Mouse (Mus musculus): ENCODE data around the gene Ly6f. TPM values are rescaled to one million over a fixed set of nuclear protein-coding genes. Genes with fewer than 3 reads are reported as not detected.

The Ly6f gene
- polyA plus RNA-seq (2014; fragmentation: Nextera tagmentation; extraction: Ambion mirVana) = not detected in 2 replicates

- H3K9me3 ChIP-seq (ENCODE audit: control insufficient read depth, low read depth, low read length) = no peaks in the 10 kb centered on the region
Measured at GRCm38 (mm10) chr15:75268121-75268520, at the start of gene Ly6f. Gene Ly6f (plus strand): TSS chr15:75268421.

GRCm38 (mm10) chr15:75221942-75222341 is 46.3 kb upstream of the Ly6f start:
- no peaks in the 10 kb centered on the region for H3K27me3 ChIP-seq (ENCODE audit: control insufficient read depth, insufficient read depth, low read length)
- H3K4me3 ChIP-seq (ENCODE audit: low read depth, low read length) = no peak overlapping the region
- no peak overlapping the region for H3K9ac ChIP-seq (replicated peaks; ENCODE audit: low read depth, low read length)
- H3K4me2 ChIP-seq (replicated peaks; ENCODE audit: low read depth, low read length) = no peak overlapping the region
- no peaks in the 10 kb centered on the region for H3K4me1 ChIP-seq (ENCODE audit: control insufficient read depth, insufficient read depth, low read length)
- H3K27ac ChIP-seq (ENCODE audit: low read length) = no peak overlapping the region
- no peak for ATAC-seq (ENCODE audit: insufficient number of reproducible peaks, insufficient read depth, low FRiP score, low read depth)
- H3K36me3 ChIP-seq (ENCODE audit: control insufficient read depth, insufficient read depth, low read length) = no peaks in the 10 kb centered on the region
- no peaks in the 10 kb centered on the region for H3K9me3 ChIP-seq (ENCODE audit: control insufficient read depth, low read depth, low read length)

More at GRCm38 (mm10) chr15:75268121-75268520, at the start of gene Ly6f:
- Histone ChIP-seq H3K4me2 (replicated peaks; ENCODE audit: low read depth, low read length) (no peak within 1 kb of the TSS), H3K27ac (ENCODE audit: low read length) (no peak within 1 kb of the TSS), H3K36me3 (ENCODE audit: control insufficient read depth, insufficient read depth, low read length) (no peaks in the 10 kb centered on the region), H3K9ac (replicated peaks; ENCODE audit: low read depth, low read length) (no peak within 1 kb of the TSS), H3K4me3 (ENCODE audit: low read depth, low read length) (no peak within 1 kb of the TSS), H3K4me1 (ENCODE audit: control insufficient read depth, insufficient read depth, low read length) (no peaks in the 10 kb centered on the region), H3K27me3 (ENCODE audit: control insufficient read depth, insufficient read depth, low read length) (no peaks in the 10 kb centered on the region)
- no peak for ATAC-seq (ENCODE audit: insufficient number of reproducible peaks, insufficient read depth, low FRiP score, low read depth)

- Histone ChIP-seq H3K4me2 (replicated peaks; ENCODE audit: low read depth, low read length) (no peak overlapping the region), H3K9me3 (ENCODE audit: control insufficient read depth, low read depth, low read length) (no peaks in the 10 kb centered on the region), H3K27me3 (ENCODE audit: control insufficient read depth, insufficient read depth, low read length) (no peaks in the 10 kb centered on the region), H3K4me3 (ENCODE audit: low read depth, low read length) (no peak overlapping the region), H3K9ac (replicated peaks; ENCODE audit: low read depth, low read length) (no peak overlapping the region), H3K36me3 (ENCODE audit: control insufficient read depth, insufficient read depth, low read length) (no peaks in the 10 kb centered on the region), H3K27ac (ENCODE audit: low read length) (no peak overlapping the region), H3K4me1 (ENCODE audit: control insufficient read depth, insufficient read depth, low read length) (no peaks in the 10 kb centered on the region)
- ATAC-seq (ENCODE audit: insufficient number of reproducible peaks, insufficient read depth, low FRiP score, low read depth) = no peak
- 77% methylated on average over 3 of the region's 3 CpGs for WGBS
Measured at GRCm38 (mm10) chr15:75237736-75238288, 30.4 kb upstream of the Ly6f start.

- ATAC-seq (ENCODE audit: insufficient number of reproducible peaks, insufficient read depth, low FRiP score, low read depth) = no peak
- WGBS = 52% methylated on average over 2 of the region's 2 CpGs
- Histone ChIP-seq H3K4me3 (ENCODE audit: low read depth, low read length) (no peak overlapping the region), H3K9me3 (ENCODE audit: control insufficient read depth, low read depth, low read length) (no peaks in the 10 kb centered on the region), H3K27ac (ENCODE audit: low read length) (no peak overlapping the region), H3K27me3 (ENCODE audit: control insufficient read depth, insufficient read depth, low read length) (no peaks in the 10 kb centered on the region), H3K4me1 (ENCODE audit: control insufficient read depth, insufficient read depth, low read length) (no peaks in the 10 kb centered on the region), H3K36me3 (ENCODE audit: control insufficient read depth, insufficient read depth, low read length) (no peaks in the 10 kb centered on the region), H3K9ac (replicated peaks; ENCODE audit: low read depth, low read length) (no peak overlapping the region), H3K4me2 (replicated peaks; ENCODE audit: low read depth, low read length) (no peak overlapping the region)
Measured at GRCm38 (mm10) chr15:75240558-75240957, 27.7 kb upstream of the Ly6f start.

- no peak for ATAC-seq (ENCODE audit: insufficient number of reproducible peaks, insufficient read depth, low FRiP score, low read depth)
Measured at GRCm38 (mm10) chr15:75242756-75243640, 25.2 kb upstream of the Ly6f start.

GRCm38 (mm10) chr15:75254671-75255070 is 13.6 kb upstream of the Ly6f start:
- no peak overlapping the region for H3K4me2 ChIP-seq (replicated peaks; ENCODE audit: low read depth, low read length)
- no peak for ATAC-seq (ENCODE audit: insufficient number of reproducible peaks, insufficient read depth, low FRiP score, low read depth)
- no peak overlapping the region for H3K27ac ChIP-seq (ENCODE audit: low read length)
- WGBS = 87% methylated on average over 3 of the region's 3 CpGs
- H3K27me3 ChIP-seq (ENCODE audit: control insufficient read depth, insufficient read depth, low read length) = no peaks in the 10 kb centered on the region
- no peak overlapping the region for H3K9ac ChIP-seq (replicated peaks; ENCODE audit: low read depth, low read length)
- no peaks in the 10 kb centered on the region for H3K4me1 ChIP-seq (ENCODE audit: control insufficient read depth, insufficient read depth, low read length)
- no peaks in the 10 kb centered on the region for H3K36me3 ChIP-seq (ENCODE audit: control insufficient read depth, insufficient read depth, low read length)
- no peak overlapping the region for H3K4me3 ChIP-seq (ENCODE audit: low read depth, low read length)
- H3K9me3 ChIP-seq (ENCODE audit: control insufficient read depth, low read depth, low read length) = no peaks in the 10 kb centered on the region

More at GRCm38 (mm10) chr15:75242756-75243640, 25.2 kb upstream of the Ly6f start:
- no peak overlapping the region for H3K9ac ChIP-seq (replicated peaks; ENCODE audit: low read depth, low read length)
- H3K27ac ChIP-seq (ENCODE audit: low read length) = no peak overlapping the region
- H3K4me1 ChIP-seq (ENCODE audit: control insufficient read depth, insufficient read depth, low read length) = no peaks in the 10 kb centered on the region
- no peak overlapping the region for H3K4me2 ChIP-seq (replicated peaks; ENCODE audit: low read depth, low read length)
- WGBS = 60% methylated on average over 3 of the region's 3 CpGs
- no peak overlapping the region for H3K4me3 ChIP-seq (ENCODE audit: low read depth, low read length)
- H3K36me3 ChIP-seq (ENCODE audit: control insufficient read depth, insufficient read depth, low read length) = no peaks in the 10 kb centered on the region
- no peaks in the 10 kb centered on the region for H3K27me3 ChIP-seq (ENCODE audit: control insufficient read depth, insufficient read depth, low read length)
- H3K9me3 ChIP-seq (ENCODE audit: control insufficient read depth, low read depth, low read length) = no peaks in the 10 kb centered on the region

GRCm38 (mm10) chr15:75265863-75266262 is 2.4 kb upstream of the Ly6f start:
- no peak overlapping the region for H3K4me2 ChIP-seq (replicated peaks; ENCODE audit: low read depth, low read length)
- H3K4me1 ChIP-seq (ENCODE audit: control insufficient read depth, insufficient read depth, low read length) = no peaks in the 10 kb centered on the region
- no peaks in the 10 kb centered on the region for H3K27me3 ChIP-seq (ENCODE audit: control insufficient read depth, insufficient read depth, low read length)
- ATAC-seq (ENCODE audit: insufficient number of reproducible peaks, insufficient read depth, low FRiP score, low read depth) = no peak
- H3K27ac ChIP-seq (ENCODE audit: low read length) = no peak overlapping the region
- H3K4me3 ChIP-seq (ENCODE audit: low read depth, low read length) = no peak overlapping the region
- no peak overlapping the region for H3K9ac ChIP-seq (replicated peaks; ENCODE audit: low read depth, low read length)
- no peaks in the 10 kb centered on the region for H3K36me3 ChIP-seq (ENCODE audit: control insufficient read depth, insufficient read depth, low read length)
- no peaks in the 10 kb centered on the region for H3K9me3 ChIP-seq (ENCODE audit: control insufficient read depth, low read depth, low read length)

GRCm38 (mm10) chr15:75266626-75267025 is 1.6 kb upstream of the Ly6f start:
- no peak overlapping the region for H3K4me2 ChIP-seq (replicated peaks; ENCODE audit: low read depth, low read length)
- no peak for ATAC-seq (ENCODE audit: insufficient number of reproducible peaks, insufficient read depth, low FRiP score, low read depth)
- H3K27me3 ChIP-seq (ENCODE audit: control insufficient read depth, insufficient read depth, low read length) = no peaks in the 10 kb centered on the region
- 64% methylated on average over 1 of the region's 1 CpGs for WGBS
- no peak overlapping the region for H3K27ac ChIP-seq (ENCODE audit: low read length)
- no peak overlapping the region for H3K9ac ChIP-seq (replicated peaks; ENCODE audit: low read depth, low read length)
- H3K36me3 ChIP-seq (ENCODE audit: control insufficient read depth, insufficient read depth, low read length) = no peaks in the 10 kb centered on the region
- H3K4me1 ChIP-seq (ENCODE audit: control insufficient read depth, insufficient read depth, low read length) = no peaks in the 10 kb centered on the region
- no peaks in the 10 kb centered on the region for H3K9me3 ChIP-seq (ENCODE audit: control insufficient read depth, low read depth, low read length)
- H3K4me3 ChIP-seq (ENCODE audit: low read depth, low read length) = no peak overlapping the region
